Mouse (Mus musculus) heart, adult 2 months (tissue): ENCODE data around the gene Ubtd2. TPM values are rescaled to one million over a fixed set of nuclear protein-coding genes. Genes with fewer than 3 reads are reported as not detected.

Experiments
- DNase-seq, 2 experiments: peaks; one replicate each; pipeline ENCODE4 v3.0.0; 2021
- H3K27ac ChIP-seq: fragments of 200-600 bp; 2 replicates; pipeline ENCODE4 v1.8.1; 2022
- H3K27me3 ChIP-seq: fragments of 200-500 bp; 2 replicates; pipeline ENCODE4 v1.6.1; 2012; ENCODE audit warnings: mild to moderate bottlenecking, low read length, inconsistent platforms, mixed read lengths; ENCODE audit not compliant: control insufficient read depth, insufficient read depth
- H3K36me3 ChIP-seq: fragments of 200-500 bp; 2 replicates; pipeline ENCODE4 v1.6.1; 2012; ENCODE audit warnings: low read length, inconsistent platforms; ENCODE audit not compliant: control insufficient read depth, insufficient read depth
- H3K4me1 ChIP-seq: fragments of 200-500 bp; 2 replicates; pipeline ENCODE4 v1.6.1; 2011; ENCODE audit warnings: low read length; ENCODE audit not compliant: control insufficient read depth, insufficient read depth
- H3K4me3 ChIP-seq: fragments of 200-600 bp; 2 replicates; pipeline ENCODE4 v1.8.1; 2022
- H3K79me2 ChIP-seq: fragments of 200-500 bp; replicated peaks from 2 replicates; pipeline ENCODE4 v1.6.1; 2012; ENCODE audit warnings: mild to moderate bottlenecking, inconsistent platforms, low read length, moderate library complexity, mixed read lengths; ENCODE audit not compliant: control insufficient read depth, insufficient read depth
- H3K9ac ChIP-seq: fragments of 200-500 bp; 2 replicates; pipeline ENCODE4 v1.6.1; 2012; ENCODE audit warnings: low read depth, mild to moderate bottlenecking, control low read depth, inconsistent platforms, low read length, mixed read lengths
- CTCF ChIP-seq: fragments of 200-600 bp; IDR thresholded peaks from 2 replicates; pipeline ENCODE4 v1.8.1; 2022; ENCODE audit warnings: antibody characterized with exemption, mild to moderate bottlenecking, moderate library complexity
- EP300 ChIP-seq: fragments of 200-500 bp; IDR thresholded peaks from 2 replicates; pipeline ENCODE4 v1.6.1; 2011; ENCODE audit warnings: low read depth, low read length, control low read depth; ENCODE audit not compliant: insufficient read depth
- POLR2A ChIP-seq: fragments of 200-500 bp; IDR thresholded peaks from 2 replicates; pipeline ENCODE4 v1.6.1; 2011; ENCODE audit warnings: mild to moderate bottlenecking, low read depth, low read length, control low read depth; ENCODE audit not compliant: insufficient read depth
- WGBS: fragments of 180-500 bp; shearing (Covaris S2); methylation state at CpG from one replicate; pipeline ENCODE4 v1.1.7; 2018; 5-methylcytosine and 5-hydroxymethylcytosine counted together
- intact Hi-C: fragments of 180-260 bp; cut with DNase I; formaldehyde crosslinking; loops from one replicate; pipeline ENCODE4 v1.15.1; 2025
- polyA plus RNA-seq: library from polyadenylated mRNA; depleted of rRNA; stranded (reverse); fragments of >200 nt; gene quantifications from 2 replicates; pipeline ENCODE4 v1.2.3, GENCODE M21; 2012
- total RNA-seq, 2 experiments: library from RNA; stranded (reverse); gene quantifications; 2 replicates each; pipeline ENCODE4 v1.2.3; 2021

Ubtd2 gene
- total and polyA plus RNA-seq, 3 experiments, result 4.2 to 5.1 (median 4.5) TPM

DNA sequence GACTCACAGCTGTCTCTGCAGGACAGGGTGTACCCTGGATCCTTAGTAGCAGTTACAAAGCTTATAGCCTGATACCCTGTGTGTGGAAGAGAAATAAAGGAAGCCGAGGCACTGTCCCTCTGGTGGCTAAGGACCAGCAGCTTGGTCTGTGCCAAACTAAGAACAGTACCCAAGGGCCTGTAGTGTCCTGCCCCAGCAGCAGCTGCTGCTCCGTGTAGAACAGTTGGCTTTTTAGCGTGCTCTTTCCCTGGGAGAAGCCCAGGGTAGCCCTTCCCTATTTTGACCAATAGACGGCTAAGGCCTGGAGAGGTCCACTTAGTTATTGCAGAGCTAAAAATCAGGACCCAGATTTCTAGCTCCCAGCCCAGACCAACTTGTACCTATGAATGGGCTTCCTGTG lies 30.6 kb upstream of the Ubtd2 start:
- TF ChIP-seq EP300, result no peak
- TF ChIP-seq CTCF, result no peak
- no peak for TF ChIP-seq POLR2A
- H3K9ac ChIP-seq, result no peak overlapping the region
- 71% methylated on average over 4 of the region's 4 CpGs for WGBS
- no peak overlapping the region for H3K4me3 ChIP-seq
- no peak for DNase-seq
- H3K4me1 ChIP-seq, result no peaks in the 10 kb centered on the region
- no peaks in the 10 kb centered on the region for H3K36me3 ChIP-seq
- intact Hi-C loops, result no loop called here
- H3K27ac ChIP-seq, result no peak overlapping the region
- H3K27me3 ChIP-seq, result no peaks in the 10 kb centered on the region
- H3K79me2 ChIP-seq, result no peaks in the 10 kb centered on the region

DNA sequence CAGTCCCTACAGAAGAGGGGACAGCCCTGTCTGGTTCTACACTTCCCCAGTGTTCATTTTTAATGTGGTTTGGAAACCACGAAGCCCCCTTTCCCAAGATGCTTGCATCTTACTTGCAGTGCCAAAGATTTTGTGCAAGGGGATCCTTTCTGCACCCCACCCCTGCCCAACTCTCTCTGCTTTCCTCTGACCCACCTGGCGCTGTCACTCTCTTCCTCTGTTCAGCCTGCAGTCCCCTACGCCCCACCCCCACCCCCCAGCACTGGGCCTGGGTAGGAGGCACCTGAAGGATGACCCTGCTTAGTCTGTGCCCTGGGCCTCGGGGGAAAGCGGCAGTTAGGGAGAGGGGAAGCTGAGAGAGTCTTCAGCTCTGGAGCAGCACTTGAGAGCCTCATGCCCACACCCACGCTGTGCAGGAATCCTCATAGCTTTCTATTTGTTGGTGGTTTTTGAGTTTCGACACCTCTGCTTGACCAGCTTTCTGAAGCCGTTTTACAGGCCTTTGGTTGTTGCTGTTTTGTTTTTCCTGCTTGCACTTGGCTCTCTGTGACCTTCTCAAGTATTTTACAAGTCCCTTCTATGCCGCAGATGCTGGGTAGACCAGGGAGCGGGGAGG lies 30.0 kb upstream of the Ubtd2 start:
- DNase-seq, result no peak
- no peak overlapping the region for H3K27ac ChIP-seq
- intact Hi-C loops, result no loop called here
- no peaks in the 10 kb centered on the region for H3K79me2 ChIP-seq
- H3K9ac ChIP-seq, result no peak overlapping the region
- no peak for TF ChIP-seq CTCF
- TF ChIP-seq POLR2A, result no peak
- TF ChIP-seq EP300, result no peak
- no peaks in the 10 kb centered on the region for H3K4me1 ChIP-seq
- 85% methylated on average over 10 of the region's 10 CpGs for WGBS
- H3K36me3 ChIP-seq, result no peaks in the 10 kb centered on the region
- no peaks in the 10 kb centered on the region for H3K27me3 ChIP-seq
- no peak overlapping the region for H3K4me3 ChIP-seq

DNA sequence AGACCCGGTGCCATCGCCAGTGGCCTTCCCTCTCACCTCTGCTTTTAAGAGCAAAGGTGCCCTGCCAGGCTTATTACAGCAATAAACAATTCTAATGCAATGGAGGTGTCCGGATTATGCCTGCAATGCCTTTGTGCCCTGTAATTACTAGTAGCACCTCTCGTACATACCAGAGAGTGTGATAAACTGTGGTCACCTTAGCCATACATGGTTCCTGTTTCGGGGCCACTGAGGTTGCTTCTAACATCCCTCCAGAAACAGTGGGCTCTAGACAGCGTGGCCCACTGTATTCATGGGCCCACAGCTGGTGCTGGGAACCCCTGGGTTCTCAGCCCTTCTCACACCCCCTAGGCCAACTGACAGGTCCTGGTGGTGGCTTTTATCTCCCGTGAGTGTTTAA lies 27.6 kb upstream of the Ubtd2 start:
- intact Hi-C loops, result no loop called here
- no peak for TF ChIP-seq EP300
- TF ChIP-seq POLR2A, result no peak
- TF ChIP-seq CTCF, result no peak
- WGBS, result 83% methylated on average over 7 of the region's 7 CpGs

DNA sequence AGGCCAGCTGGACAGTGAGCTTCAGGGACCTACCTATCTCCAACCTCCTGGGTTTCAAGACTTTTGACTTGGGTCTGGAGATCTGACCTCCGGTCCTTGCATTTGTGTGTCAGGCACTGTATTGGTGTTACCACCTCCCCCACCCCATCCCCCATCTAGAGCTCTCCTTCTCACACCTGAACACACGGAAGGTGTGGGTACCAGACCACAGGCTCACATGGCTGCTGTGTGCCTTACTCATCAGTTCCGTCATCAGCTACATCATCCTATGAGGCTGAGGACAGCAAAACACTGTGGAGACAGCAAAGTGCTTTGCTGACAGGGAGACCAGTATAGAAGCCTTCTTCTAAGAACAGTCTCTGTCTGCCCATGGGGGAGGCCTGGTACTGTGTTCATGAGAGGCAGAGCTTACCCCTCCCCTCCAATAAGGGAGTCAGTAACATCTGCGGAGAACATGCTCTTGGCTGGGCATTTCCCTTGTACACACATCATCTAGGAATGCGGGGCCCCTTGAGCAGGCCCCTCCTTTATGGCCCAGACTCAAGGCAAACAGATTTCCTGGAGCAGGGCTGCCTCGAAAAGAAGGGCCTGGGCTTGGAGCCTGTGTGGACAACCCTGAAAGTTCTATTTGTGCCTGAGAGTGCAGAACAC lies 19.6 kb upstream of the Ubtd2 start:
- Histone ChIP-seq H3K36me3 (no peaks in the 10 kb centered on the region), H3K9ac (no peak overlapping the region), H3K4me1 (peaks cover 2% of the 10 kb centered on the region), H3K4me3 (no peak overlapping the region), H3K27me3 (no peaks in the 10 kb centered on the region), H3K79me2 (no peaks in the 10 kb centered on the region), H3K27ac (no peak overlapping the region)
- intact Hi-C loops, result no loop called here
- DNase-seq, result peak; percentile 64 to 81
- no peak for TF ChIP-seq EP300
- TF ChIP-seq POLR2A, result no peak
- TF ChIP-seq CTCF, result no peak
- 60% methylated on average over 6 of the region's 6 CpGs for WGBS

More for the DNA sequence above, 27.6 kb upstream of the Ubtd2 start:
- H3K4me3 ChIP-seq, result no peak overlapping the region
- H3K9ac ChIP-seq, result no peak overlapping the region
- no peaks in the 10 kb centered on the region for H3K4me1 ChIP-seq
- no peaks in the 10 kb centered on the region for H3K27me3 ChIP-seq
- no peaks in the 10 kb centered on the region for H3K79me2 ChIP-seq
- H3K36me3 ChIP-seq, result no peaks in the 10 kb centered on the region
- no peak overlapping the region for H3K27ac ChIP-seq
- no peak for DNase-seq

DNA sequence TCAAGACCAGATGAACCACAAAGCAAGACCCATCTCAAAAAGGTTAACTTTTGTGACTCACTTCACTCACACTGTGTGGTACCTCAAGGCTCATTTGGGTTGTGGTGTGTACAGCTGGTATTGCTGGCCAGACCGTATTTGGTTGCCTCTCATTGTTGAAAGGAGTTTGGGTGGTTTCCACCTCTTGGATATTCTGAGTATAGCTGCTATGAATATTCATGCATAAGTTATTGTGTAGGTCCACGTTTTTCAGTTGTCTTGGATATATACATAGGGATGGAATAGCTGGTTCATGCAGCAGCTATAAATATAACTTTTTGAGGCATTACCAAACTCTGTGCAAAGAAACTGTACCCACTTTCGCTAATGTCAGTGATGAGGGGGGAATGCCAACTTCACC lies 12.6 kb upstream of the Ubtd2 start:
- intact Hi-C loops, result no loop called here
- no peak for TF ChIP-seq POLR2A
- TF ChIP-seq CTCF, result no peak
- no peak for TF ChIP-seq EP300
- 80% methylated on average over 3 of the region's 3 CpGs for WGBS

DNA sequence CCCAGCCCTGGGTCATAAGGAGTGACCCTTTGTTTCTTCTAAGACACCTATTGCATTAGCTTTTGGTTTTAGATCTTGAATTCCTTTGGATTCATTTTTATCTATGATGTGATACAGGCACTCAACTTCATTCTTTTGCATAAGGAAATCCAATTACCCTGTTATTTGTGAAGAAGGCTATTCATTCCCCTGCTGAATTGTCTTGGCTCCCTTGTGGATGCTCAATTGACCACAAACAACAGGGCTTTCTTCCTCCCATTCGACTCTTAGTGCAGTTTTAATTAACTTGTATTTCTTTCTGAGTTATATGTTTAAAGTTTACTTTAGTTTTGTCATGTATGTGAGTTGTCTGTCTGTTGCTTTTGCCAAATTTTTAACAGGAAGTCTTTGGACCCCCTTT lies 10.9 kb upstream of the Ubtd2 start:
- H3K9ac ChIP-seq, result no peak overlapping the region
- intact Hi-C loops, result no loop called here
- TF ChIP-seq CTCF (no peak), EP300 (no peak), POLR2A (no peak)
- no peaks in the 10 kb centered on the region for H3K79me2 ChIP-seq
- WGBS, result 34% methylated on average over 1 of the region's 1 CpGs
- H3K4me1 ChIP-seq, result no peaks in the 10 kb centered on the region
- H3K36me3 ChIP-seq, result no peaks in the 10 kb centered on the region
- DNase-seq, result no peak
- H3K27me3 ChIP-seq, result no peaks in the 10 kb centered on the region
- no peak overlapping the region for H3K27ac ChIP-seq
- no peak overlapping the region for H3K4me3 ChIP-seq

More for the DNA sequence above, 12.6 kb upstream of the Ubtd2 start:
- H3K4me3 ChIP-seq, result no peak overlapping the region
- no peaks in the 10 kb centered on the region for H3K79me2 ChIP-seq
- H3K27ac ChIP-seq, result no peak overlapping the region
- no peaks in the 10 kb centered on the region for H3K36me3 ChIP-seq
- no peaks in the 10 kb centered on the region for H3K4me1 ChIP-seq
- H3K9ac ChIP-seq, result no peak overlapping the region
- no peak for DNase-seq
- H3K27me3 ChIP-seq, result no peaks in the 10 kb centered on the region
